Mouse (Mus musculus): ENCODE data around the gene Wrb. TPM values are rescaled to one million over a fixed set of nuclear protein-coding genes. Genes with fewer than 3 reads are reported as not detected.
A peak's percentile ranks its signal among the peaks of the same experiment; 100 is the strongest.

The Wrb gene
- total RNA-seq, 1 experiment from 2014 or later = 6.6 TPM

DNA sequence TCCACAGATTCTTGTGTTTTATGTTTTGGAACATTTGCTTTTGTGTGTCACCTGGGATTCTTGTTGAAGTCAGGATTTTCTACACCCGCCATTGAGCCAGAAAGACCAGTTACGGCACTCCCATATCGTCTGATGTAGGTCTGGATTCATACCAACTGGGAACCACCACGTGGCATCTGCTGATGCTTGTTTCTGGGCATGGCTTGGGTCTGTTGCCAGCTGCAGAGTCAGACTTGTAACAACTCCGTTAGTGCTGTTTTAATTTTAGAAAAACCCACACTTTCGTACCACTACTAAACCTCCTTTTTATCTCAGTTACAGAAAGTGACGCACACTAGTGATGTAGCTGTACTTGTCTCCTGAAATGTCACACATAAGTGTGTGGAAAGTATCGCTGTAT is 10.8 kb downstream of the Wrb start:
- ATAC-seq (ENCODE audit: extremely low read depth, insufficient number of reproducible peaks, low FRiP score, poor library complexity, severe bottlenecking) = no peak

DNA sequence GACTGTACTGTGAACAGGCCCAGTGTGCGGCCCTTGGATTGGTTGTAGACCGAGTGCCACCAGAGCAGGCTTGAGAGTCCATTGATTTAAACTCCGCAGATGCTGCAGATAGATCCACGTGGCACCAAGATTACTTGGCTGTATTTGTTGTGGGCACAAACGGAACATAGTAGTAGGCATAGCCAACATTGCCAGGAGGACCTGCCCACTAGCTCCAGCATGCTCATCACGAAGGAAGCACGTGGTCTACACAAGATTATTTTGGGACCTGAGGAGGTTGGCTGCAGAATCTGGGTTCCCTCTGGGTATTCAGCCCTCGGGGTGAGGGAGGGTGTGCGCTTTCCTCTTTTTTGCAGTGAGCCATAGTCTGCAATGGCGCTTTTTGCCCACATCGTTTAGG is 12.0 kb downstream of the Wrb start:
- no peak for ATAC-seq (ENCODE audit: extremely low read depth, insufficient number of reproducible peaks, low FRiP score, poor library complexity, severe bottlenecking)

DNA sequence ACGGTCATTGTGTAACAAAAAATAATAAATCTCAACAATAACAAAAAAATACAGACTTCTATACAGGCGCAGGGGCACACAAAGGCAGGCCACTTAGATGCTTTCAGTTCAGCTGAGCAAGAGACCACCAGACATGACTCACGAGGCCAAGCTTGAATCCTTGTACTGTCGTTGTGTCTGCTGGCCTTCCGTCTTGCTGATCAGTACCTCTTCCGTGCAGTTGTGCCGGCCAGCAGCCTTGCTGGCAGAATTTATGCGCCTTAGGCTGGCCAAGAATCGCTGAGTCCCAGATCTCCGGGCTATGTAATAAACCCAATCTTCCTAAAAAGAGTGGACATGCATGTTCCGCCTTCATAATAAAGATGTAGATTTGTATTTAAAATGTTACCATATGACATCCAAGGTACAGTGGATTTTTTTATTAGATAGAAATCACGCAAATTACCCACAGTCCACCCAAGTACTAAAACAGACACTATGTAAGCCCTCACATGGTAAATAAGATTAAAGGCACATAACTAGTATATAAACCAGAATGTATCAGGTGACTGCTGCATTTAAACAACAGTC is 13.4 kb downstream of the Wrb start:
- ATAC-seq (ENCODE audit: extremely low read depth, insufficient number of reproducible peaks, low FRiP score, poor library complexity, severe bottlenecking) = no peak

DNA sequence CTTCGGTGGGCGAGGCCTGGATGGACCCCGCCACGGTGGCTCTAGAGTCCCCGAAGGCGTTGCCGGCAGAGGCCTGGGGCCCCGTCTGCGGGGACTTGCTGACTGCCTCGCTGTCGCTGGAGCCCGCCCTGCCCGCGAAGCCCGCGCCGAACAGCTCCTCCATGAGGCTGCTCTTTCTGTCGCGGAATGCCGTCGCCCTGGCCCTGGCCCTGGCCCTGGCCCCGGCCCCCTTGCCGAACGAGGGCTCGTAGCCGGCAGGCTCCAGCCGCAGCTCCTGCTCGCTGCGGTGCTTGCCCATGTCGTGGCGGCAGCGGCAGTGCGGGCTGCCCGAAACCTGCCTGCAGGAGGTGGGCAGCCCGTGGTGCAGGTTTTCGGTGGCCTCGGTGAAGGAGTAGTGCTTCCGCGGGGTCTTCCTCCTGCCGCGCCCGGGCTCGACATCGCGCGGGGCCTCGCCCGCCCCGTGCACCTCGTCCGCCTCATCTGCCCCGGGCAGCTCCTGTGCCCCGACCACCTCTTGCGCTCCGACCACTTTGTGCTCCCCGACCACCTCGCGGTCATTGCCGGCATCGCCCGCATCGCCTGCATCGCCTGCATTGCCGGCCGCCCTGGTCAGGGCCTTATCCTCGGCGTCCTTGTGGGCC is 14.0 kb downstream of the Wrb start:
- peak; percentile 30; the same call in 1 of the 2 replicates for ATAC-seq (ENCODE audit: extremely low read depth, insufficient number of reproducible peaks, low FRiP score, poor library complexity, severe bottlenecking)

DNA sequence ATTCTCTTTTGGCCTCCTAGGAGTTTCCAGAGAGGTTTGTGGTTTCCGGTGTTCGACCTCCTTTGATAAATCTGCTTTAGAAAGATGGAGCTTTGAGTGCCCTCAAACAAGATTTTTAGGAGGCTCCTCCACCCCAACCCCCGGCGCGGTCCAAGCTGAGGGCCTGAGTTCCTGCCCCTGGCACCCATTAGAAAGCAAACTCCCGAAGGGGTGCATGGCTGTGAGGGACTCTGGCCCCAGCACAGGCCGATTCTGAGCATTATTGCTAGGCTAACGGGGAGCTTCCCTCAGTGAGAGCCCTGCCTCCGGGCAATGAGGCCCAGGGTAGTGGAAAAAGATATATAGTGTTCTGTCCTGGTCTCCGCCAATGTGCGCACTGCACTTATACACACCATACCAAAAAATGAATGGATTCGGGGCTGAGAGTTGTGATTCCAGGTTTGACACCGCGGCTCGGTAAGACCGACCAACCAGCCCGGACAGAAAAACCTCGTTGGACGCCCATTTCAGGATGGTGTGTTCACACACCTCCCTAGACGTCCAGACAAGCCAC is 14.7 kb downstream of the Wrb start:
- no peak for ATAC-seq (ENCODE audit: extremely low read depth, insufficient number of reproducible peaks, low FRiP score, poor library complexity, severe bottlenecking)

DNA sequence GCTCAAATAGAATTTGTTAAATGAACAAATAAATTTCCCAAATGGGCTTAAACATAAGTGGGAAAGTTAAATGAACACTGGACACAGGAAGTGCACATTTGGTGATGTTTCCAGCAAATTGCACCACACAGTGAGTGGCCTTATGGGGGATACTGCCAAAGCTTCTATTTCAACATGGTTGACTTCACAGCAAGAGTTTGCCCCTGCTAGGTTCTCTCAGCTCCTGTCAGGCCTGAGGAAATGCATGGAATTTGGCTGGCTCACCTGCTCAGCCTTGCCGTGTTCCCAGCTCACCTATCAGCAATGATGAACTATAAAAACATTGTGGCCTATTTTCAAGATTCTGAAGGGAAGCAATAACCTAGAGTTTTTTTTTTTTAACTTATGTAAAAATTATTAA is 15.7 kb downstream of the Wrb start:
- no peak for ATAC-seq (ENCODE audit: extremely low read depth, insufficient number of reproducible peaks, low FRiP score, poor library complexity, severe bottlenecking)

DNA sequence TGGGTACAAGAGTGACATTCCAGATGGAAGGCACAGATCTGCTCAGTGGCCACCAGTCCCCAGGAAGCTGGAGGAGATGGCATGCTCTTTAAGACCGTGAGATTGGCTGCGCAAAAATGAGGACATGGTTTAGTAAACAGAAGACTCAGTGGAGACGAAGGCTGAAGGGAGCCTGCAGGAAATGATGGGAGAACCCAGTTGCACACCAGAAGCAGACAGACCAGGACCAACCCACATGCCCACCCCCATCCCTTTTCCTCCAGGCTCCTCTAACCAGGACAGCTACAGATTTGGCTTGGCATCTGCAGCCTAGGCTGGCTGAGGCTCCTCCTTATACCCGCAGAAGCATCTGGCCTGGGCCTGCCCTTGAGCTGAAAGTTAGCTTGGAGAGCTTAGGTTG is 16.1 kb downstream of the Wrb start:
- ATAC-seq (ENCODE audit: extremely low read depth, insufficient number of reproducible peaks, low FRiP score, poor library complexity, severe bottlenecking) = no peak

DNA sequence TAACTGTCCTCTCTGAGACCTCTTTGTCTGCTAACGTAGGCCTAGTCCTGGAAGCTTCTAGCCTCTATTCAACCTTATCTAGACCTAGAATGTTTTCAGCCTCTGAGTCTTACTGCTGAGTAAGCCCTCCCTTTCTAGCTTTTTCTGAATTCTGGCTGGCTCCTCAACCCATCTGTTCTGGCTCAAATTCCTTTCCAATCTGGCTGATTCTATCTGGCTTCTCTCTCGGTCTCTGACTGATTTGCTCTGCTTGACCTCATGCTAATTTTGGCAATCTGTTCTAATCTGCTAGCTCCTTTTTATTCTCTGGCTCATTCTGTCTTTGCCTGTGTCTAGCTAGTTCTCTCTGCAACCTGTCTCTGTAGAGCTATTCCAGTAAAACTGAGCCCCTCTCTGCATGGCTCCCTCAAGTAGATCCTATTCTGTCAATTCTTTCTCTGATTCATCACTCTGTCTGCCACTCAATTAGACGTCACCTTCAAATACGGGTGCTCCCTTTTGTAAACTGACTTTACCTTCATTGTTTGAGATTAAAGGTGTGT is 20.6 kb downstream of the Wrb start:
- no peak for ATAC-seq (ENCODE audit: extremely low read depth, insufficient number of reproducible peaks, low FRiP score, poor library complexity, severe bottlenecking)

DNA sequence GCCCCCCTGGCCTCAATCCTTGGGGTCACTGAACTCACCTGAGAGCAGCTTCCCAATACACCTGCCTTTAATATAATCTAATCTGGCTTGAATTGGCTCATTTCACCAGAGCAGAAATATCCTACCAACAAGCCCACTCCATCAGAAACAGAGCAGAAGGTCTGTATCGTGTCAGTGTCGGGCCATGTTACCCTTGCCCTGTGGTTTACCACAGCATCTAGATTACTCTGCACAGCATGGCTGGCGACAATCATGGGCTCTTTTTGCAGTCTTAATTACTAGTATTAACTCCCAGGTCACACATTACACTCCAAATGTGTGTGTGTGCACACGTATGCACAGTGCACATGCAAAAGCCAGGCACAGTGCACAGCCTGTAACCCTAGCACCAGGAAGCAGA is 23.6 kb downstream of the Wrb start:
- no peak for ATAC-seq (ENCODE audit: extremely low read depth, insufficient number of reproducible peaks, low FRiP score, poor library complexity, severe bottlenecking)

DNA sequence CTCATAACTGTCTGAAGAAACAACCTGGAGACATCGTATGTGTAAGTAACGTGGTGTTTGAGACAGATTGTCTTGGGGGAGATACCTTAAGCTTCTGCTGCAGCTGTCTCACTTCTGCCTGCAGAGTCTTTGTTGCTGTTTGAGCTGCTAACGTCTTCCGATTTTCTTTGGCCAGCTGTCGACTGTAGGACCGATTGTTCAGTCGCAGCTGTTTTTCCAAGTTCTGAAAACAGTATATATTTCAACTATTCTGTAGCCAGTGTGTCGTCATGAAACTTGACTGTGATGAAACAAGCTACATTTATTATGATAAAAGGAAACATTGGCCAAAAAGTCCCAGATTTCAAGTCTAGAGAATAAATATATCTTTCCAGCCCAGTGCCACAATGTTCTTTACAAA is 28.4 kb downstream of the Wrb start:
- no peak for ATAC-seq (ENCODE audit: extremely low read depth, insufficient number of reproducible peaks, low FRiP score, poor library complexity, severe bottlenecking)

DNA sequence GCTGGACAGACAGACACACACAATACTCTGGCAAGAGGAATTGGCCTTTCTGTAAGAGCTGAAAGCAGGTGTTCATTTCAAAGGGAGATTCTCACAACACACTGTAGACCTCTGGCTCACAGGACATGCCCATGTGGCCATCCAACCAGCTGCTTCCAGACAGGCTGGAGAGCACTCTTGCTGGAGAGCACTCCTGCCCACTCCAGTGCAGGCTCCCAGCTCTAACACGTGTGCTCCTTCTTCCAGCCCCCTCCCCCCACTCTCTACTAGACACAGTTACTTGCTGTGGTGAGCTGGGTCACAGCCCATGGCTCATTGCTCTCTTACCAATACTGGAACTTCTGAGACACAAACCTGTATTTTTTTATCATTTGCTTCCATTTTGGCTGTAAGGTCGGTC is 30.2 kb downstream of the Wrb start:
- ATAC-seq (ENCODE audit: extremely low read depth, insufficient number of reproducible peaks, low FRiP score, poor library complexity, severe bottlenecking) = no peak

DNA sequence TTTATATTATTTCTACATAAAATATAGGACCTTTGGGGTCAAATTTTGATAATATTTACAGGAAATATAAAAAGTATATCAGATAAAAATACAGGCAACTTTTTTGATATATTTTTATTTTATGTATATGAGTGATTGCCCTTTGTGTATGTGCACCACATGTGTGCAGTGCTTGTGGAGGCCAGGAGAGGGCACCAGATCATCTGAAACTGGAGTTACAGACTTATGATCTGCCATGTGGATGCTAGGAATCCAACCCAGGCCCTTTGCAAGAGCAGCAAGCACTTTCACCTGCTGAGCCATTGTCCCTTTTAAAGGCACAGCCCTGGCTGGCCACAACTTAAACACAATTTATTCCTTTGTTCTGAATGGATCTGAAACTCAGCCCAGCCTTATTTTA is 33.9 kb downstream of the Wrb start:
- ATAC-seq (ENCODE audit: extremely low read depth, insufficient number of reproducible peaks, low FRiP score, poor library complexity, severe bottlenecking) = no peak

DNA sequence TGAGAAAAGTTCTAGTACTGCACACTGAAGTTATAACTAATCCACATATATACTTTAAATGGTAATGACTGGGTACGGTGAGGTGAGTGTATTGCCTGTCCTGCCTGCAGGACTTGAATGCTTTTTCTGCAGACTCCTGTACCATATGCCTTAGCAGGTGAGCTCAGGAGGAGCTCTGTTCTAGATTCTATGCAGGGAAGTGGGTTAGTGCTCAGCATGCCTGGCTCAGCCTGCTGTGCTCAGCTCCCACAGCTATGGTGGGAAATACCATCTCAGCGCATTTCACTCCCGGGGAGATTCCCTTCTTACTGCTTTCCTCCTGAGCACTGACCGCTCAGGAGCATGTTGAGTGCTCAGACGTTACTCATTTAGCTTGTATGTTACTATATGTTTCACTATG is 42.4 kb downstream of the Wrb start:
- no peak for ATAC-seq (ENCODE audit: extremely low read depth, insufficient number of reproducible peaks, low FRiP score, poor library complexity, severe bottlenecking)

DNA sequence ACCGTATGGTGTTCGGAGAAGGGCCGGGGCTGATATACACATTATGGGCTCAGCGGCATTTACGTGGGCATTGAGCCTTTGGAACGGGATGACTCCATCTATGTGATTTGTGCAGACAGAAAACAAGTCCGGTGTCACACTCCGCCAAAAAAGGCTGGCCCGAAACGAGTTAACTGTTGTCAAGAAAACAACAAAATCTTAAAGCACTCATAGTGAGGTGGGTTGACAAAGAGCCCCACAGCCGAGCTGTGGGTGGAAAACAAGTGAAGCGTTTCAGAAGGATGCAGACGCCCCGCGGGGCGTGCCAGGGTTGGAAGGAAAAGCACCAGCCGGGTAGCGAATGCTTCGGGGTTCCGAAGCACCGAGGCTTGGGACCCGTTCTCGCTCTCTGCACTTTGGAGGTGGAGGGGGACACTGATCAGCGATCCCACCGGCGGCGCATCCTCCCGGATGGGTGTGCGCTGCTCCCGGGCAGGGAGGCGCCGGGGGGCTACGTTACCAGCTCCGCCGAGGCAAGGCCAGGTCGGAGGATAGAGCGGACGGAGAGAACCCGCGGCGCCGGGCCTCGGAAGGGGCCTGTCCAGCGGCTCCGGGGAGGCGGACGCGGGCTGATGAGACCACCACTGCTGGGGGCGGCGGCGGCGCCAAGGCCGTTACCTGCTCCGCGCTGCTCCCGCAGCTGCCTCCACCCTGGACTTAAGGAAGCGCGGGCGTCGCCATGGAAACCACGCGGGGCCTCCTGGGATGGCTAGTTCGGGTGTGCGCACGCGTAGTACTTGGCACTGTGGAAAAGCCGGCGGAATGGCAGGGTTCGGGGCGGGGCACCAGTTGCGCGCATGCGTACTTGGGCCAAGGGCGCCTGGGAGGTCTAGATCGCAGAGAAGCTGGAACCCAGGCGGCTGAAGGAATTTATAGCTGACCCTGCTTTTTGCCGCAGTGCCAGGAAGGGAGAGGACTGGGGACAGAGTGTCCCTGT is 46.6 kb downstream of the Wrb start, which contains the start of gene Lca5l:
Gene Lca5l (minus strand): TSS at position 741 of the 976 bp plus-strand sequence.
- ATAC-seq (ENCODE audit: extremely low read depth, insufficient number of reproducible peaks, low FRiP score, poor library complexity, severe bottlenecking) = peak; percentile 60

DNA sequence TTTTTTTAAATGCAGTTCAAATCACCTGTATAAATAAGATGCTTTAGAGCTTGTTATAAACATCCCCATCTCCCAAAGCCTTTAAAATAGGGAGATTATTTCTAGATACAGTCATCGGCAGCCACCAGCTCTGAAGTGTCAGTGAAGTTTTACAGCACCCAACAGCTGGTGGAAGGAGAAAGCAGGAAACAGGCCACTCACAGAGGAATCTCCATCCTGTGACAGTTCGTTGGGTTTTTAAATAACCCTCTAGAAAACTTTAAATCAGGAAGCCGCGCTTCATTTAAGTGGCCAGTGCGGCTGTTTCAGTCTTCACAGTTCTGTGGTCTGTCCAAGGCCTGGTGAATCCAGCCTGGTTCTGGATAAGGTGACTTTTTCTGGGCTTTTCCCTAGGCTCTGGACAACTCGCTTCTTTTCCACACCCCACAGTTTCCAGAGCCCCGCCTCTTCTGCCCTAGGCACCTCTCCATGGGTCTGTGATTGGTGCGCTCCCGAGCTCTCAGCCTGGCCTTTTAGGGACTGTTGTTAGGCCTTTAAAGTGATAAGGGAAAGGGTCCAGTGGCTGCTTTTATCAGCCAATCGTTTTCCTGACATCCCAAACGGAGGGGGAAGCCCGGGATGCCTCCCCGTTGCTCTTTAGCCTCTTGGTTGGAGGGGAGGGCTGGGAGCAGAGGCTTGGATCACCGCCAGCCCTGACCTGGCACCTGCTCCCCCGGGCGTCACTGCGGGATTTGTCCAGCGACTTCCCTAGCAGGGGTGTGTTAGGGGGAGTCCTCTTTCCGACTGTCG is 54.9 kb downstream of the Wrb start, which contains the start of gene Sh3bgr:
Gene Sh3bgr (plus strand): TSS at position 538 of the 789 bp plus-strand sequence.
- no peak for ATAC-seq (ENCODE audit: extremely low read depth, insufficient number of reproducible peaks, low FRiP score, poor library complexity, severe bottlenecking)

DNA sequence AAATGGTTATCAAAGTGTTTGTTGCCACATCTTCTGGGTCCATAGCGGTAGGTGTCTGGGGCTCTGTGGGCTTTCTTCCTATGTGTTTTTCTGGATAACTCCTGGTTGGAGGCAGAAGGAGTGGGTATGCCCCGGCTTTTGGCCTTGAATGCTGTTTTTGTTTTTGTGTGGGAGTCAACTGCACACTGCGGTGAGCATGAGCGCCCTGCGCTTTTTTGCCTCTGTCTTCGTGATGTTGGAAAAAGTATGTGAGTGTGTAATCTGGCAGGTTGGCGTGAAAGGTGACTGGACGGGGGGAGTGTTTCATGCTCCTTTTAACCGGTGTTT is 55.5 kb downstream of the Wrb start:
- ATAC-seq (ENCODE audit: extremely low read depth, insufficient number of reproducible peaks, low FRiP score, poor library complexity, severe bottlenecking) = no peak

DNA sequence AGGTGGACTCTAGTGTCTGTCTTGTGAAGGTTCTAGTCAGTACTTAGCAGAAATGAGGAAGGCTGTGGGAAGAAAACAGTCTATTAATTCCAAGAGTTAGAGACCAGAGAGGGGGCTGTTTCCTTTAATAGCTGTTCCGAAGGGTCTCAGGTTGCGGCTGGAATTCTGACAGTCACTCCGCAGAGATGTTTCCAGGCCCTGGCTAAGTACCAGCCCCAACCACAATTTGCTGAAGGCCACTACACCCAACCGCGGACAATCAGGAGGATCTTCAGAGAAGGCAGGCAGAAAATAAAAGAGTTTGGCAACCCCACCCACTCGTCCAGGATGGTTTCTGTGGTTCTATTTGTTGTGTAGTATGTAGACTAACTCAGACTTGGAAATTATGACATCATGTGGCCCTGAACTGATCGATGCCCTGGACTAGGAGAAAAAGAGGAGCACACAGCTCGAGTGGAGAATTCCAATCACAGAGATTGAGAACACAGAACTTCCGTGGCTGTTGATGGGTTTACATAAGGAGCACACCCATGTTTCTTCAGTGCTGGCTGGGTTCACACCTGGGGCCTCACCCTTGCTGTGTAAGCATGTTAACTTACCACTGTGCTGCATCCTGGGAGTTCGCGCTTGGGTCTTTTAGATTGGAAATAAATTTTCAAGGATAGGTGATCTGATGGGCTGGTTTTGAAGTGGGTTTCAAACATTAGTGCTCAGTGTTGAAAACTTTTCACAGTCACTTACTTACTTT is 56.5 kb downstream of the Wrb start:
- ATAC-seq (ENCODE audit: extremely low read depth, insufficient number of reproducible peaks, low FRiP score, poor library complexity, severe bottlenecking) = no peak
